Mouse (Mus musculus) gastrocnemius, postnatal 36 days (tissue): ENCODE measurements around the gene Grk6. TPM values are rescaled to one million over a fixed set of nuclear protein-coding genes. Genes with fewer than 3 reads are reported as not detected.

Experiments
- DNase-seq, 2 experiments: peaks; one replicate each; pipeline ENCODE4 v3.0.0; 2022
- intact Hi-C: fragments of 180-260 bp; cut with DNase I; formaldehyde crosslinking; loops from one replicate; pipeline ENCODE4 v1.15.1; 2025
- microRNA-seq, 2 experiments: library from miRNA; unstranded; fragments of <30 nt; microRNA quantifications; one replicate each; pipeline ENCODE4 v1.2.0; 2021
- total RNA-seq, 2 experiments: library from RNA; stranded (reverse); gene quantifications; 2 replicates each; pipeline ENCODE4 v1.2.3; 2021

The Grk6 gene
- total RNA-seq, 2 experiments from 2014 or later: 9.1 to 10.8 TPM

GRCm38 (mm10) chr13:55508531-55508930 lies 63.7 kb downstream of the Grk6 start:
- intact Hi-C loops: no loop called here
- DNase-seq: no peak

- no peak for DNase-seq
- intact Hi-C loops: no loop called here
Observed at GRCm38 (mm10) chr13:55510332-55510667, 65.4 kb downstream of the Grk6 start.

Small RNA genes within 50 kb of the gene (microRNA-seq; reads per million reads assigned to microRNA genes)
- gene Mir6943: 0 reads per million in 2 experiments
- 4.5 to 6.4 reads per million in 2 experiments for gene Mir6944
- 3.2 to 5.2 reads per million in 2 experiments for gene Mir6945

Other genes starting within 250 kb of the Grk6 start
- gene Nsd1, start 235.3 kb upstream of the Grk6 start, total RNA-seq: 10 to 100 TPM; 45.7 to 50.8 TPM
- gene Prelid1, start 124.6 kb upstream of the Grk6 start, total RNA-seq: 10 to 100 TPM; 21.6 to 23.6 TPM
- gene Rab24, start 123.1 kb upstream of the Grk6 start, total RNA-seq: 10 to 100 TPM; 27.0 to 30.9 TPM
- gene Mxd3, start 115.2 kb upstream of the Grk6 start, total RNA-seq: under 1 TPM; 0.38 to 0.54 TPM
- gene Lman2, start 82.3 kb upstream of the Grk6 start, total RNA-seq: 10 to 100 TPM; 34.5 to 36.2 TPM
- gene Rgs14, start 75.3 kb upstream of the Grk6 start, total RNA-seq: under 1 TPM; 0.27 to 0.48 TPM
- gene Slc34a1, start 46.9 kb upstream of the Grk6 start, total RNA-seq: not detected
- not detected for gene Pfn3, start 29.8 kb upstream of the Grk6 start, total RNA-seq
- not detected for gene F12, start 18.3 kb upstream of the Grk6 start, total RNA-seq
- gene Prr7, start 19.2 kb downstream of the Grk6 start, total RNA-seq: under 1 TPM; 0.62 to 0.77 TPM
- gene Dbn1, start 43.0 kb downstream of the Grk6 start, total RNA-seq: 1 to 10 TPM; 7.7 TPM
- gene Pdlim7, start 68.6 kb downstream of the Grk6 start, total RNA-seq: 100 to 1,000 TPM; 605 to 719 TPM
- 1 to 10 TPM in 1 of 2 experiments, under 1 TPM in 1; 0.74 to 1.2 TPM for gene Dok3, start 84.2 kb downstream of the Grk6 start, total RNA-seq
- gene Ddx41, start 91.6 kb downstream of the Grk6 start, total RNA-seq: 10 to 100 TPM in 1 of 2 experiments, 1 to 10 TPM in 1; 9.3 to 10.3 TPM
- 10 to 100 TPM in 1 of 2 experiments, 1 to 10 TPM in 1; 9.6 to 13.4 TPM for gene Fam193b, start 126.0 kb downstream of the Grk6 start, total RNA-seq
- gene Tmed9, start 128.7 kb downstream of the Grk6 start, total RNA-seq: 10 to 100 TPM; 61.4 to 63.3 TPM
- 1 to 10 TPM; 4.3 to 6.5 TPM for gene B4galt7, start 154.8 kb downstream of the Grk6 start, total RNA-seq
- gene Caml, start 177.9 kb downstream of the Grk6 start, total RNA-seq: 1 to 10 TPM; 8.2 TPM
- 10 to 100 TPM; 17.7 to 19.8 TPM for gene Ddx46, start 190.0 kb downstream of the Grk6 start, total RNA-seq
- gene B230219D22Rik, start 248.1 kb downstream of the Grk6 start, total RNA-seq: 10 to 100 TPM; 23.7 to 28.5 TPM